Mouse (Mus musculus): ENCODE data around the gene Cox20.

DNA sequence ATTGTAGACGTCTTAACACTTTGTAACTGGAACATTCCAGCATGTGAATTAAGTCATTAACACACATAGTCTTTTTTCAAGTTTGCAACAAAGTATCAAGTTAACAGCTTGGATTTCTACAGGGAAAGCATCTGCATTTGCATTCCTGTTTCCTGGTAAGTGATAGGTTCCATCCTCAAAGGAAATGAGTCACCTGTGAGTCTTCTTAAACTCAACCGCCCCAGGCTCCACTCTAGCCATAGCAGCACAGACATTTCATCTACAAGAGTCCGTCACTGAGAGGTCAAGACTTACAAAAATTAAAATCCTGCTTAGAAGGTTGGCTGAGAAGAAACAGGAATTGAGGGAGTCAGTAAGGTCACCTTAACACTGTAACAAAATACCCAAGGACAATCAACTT is 27.2 kb upstream of the Cox20 start:
- TF ChIP-seq CTCF (IDR thresholded peaks at IDR 0.05; ENCODE audit: borderline replicate concordance, insufficient read depth, low read length) = no peak
- no peak for TF ChIP-seq POLR2A (IDR thresholded peaks at IDR 0.05; ENCODE audit: low read depth, low read length)
